12 mouse cellular contexts compared by ENCODE assay signal in genomic region chr2:16365830-16366401, GRCm38 (mm10). TPM values are rescaled to one million over a fixed set of nuclear protein-coding genes. Genes with fewer than 3 reads are reported as not detected.
DNase-seq lines count a peak whose midpoint lies in the region; ATAC-seq and TF ChIP-seq lines count a peak whose summit lies in the region.
"Had no signal": no experiment of that assay in that cellular context is flagged by ENCODE, and none has a peak within 500 bp of the region (broad histone marks: within the 10 kb centered on the region; RNA-seq: fewer than 3 reads in every experiment).

No protein-coding gene starts in this region.

- H3K4me3 ChIP-seq in liver, adult 2 months (ENCODE audit: insufficient read depth, low read depth, low read length), result no peak overlapping the region
- no peak overlapping the region for H3K4me3 ChIP-seq in liver, embryonic 12.5 days
- no peak overlapping the region for H3K4me3 ChIP-seq in hindbrain, embryonic 12.5 days
- H3K4me3 ChIP-seq: forebrain, embryonic 15.5 days; heart, embryonic 15.5 days; limb, embryonic 12.5 days had no signal

- DNase-seq in embryo, embryonic 11 days, result peak; percentile 5
- DNase-seq in embryo, embryonic 10.5 days (ENCODE audit: low spot score), result no peak
- peak; percentile 50 for DNase-seq in liver, adult 2 months (ENCODE audit: extremely low read depth, low read depth, low spot score)
- peak; percentile 16 to 65 for DNase-seq in lung, postnatal 4 days
- no peak for DNase-seq in thymus, adult 18-20 months
- DNase-seq: cerebellum, postnatal 14 days had no signal

- no peak for TF ChIP-seq POLR2A in liver, adult 2 months (IDR thresholded peaks at IDR 0.05; ENCODE audit: extremely low read depth, insufficient read depth, low read length)

- H3K27me3 ChIP-seq in liver, adult 2 months (ENCODE audit: control insufficient read depth, insufficient read depth, low read length), result no peaks in the 10 kb centered on the region
- H3K27me3 ChIP-seq in liver, embryonic 12.5 days (replicated peaks), result no peaks in the 10 kb centered on the region
- no peaks in the 10 kb centered on the region for H3K27me3 ChIP-seq in hindbrain, embryonic 12.5 days
- H3K27me3 ChIP-seq: forebrain, embryonic 15.5 days; heart, embryonic 15.5 days; limb, embryonic 12.5 days had no signal

- H3K27ac ChIP-seq in liver, adult 2 months (replicated peaks; ENCODE audit: insufficient read depth, low read depth, low read length), result no peak overlapping the region
- no peak overlapping the region for H3K27ac ChIP-seq in liver, embryonic 12.5 days
- no peak overlapping the region for H3K27ac ChIP-seq in hindbrain, embryonic 12.5 days
- H3K27ac ChIP-seq: forebrain, embryonic 15.5 days; heart, embryonic 15.5 days; limb, embryonic 12.5 days had no signal

- H3K4me2 ChIP-seq in liver, embryonic 12.5 days, result no peak overlapping the region
- H3K4me2 ChIP-seq in hindbrain, embryonic 12.5 days (replicated peaks), result no peak overlapping the region
- H3K4me2 ChIP-seq: forebrain, embryonic 15.5 days; heart, embryonic 15.5 days; limb, embryonic 12.5 days had no signal

- H3K4me1 ChIP-seq in liver, adult 2 months (ENCODE audit: control insufficient read depth, insufficient read depth, low read length), result no peaks in the 10 kb centered on the region; the same call in 1 of the 2 replicates
- no peaks in the 10 kb centered on the region for H3K4me1 ChIP-seq in liver, embryonic 12.5 days
- H3K4me1 ChIP-seq in hindbrain, embryonic 12.5 days, result 0 out of 2 replicates have a peak, but pooled peaks cover 2% of the 10 kb centered on the region
- H3K4me1 ChIP-seq: forebrain, embryonic 15.5 days; limb, embryonic 12.5 days had no signal

- no peaks in the 10 kb centered on the region for H3K36me3 ChIP-seq in liver, adult 2 months (ENCODE audit: control insufficient read depth, insufficient read depth, low read length)
- no peaks in the 10 kb centered on the region for H3K36me3 ChIP-seq in liver, embryonic 12.5 days
- no peaks in the 10 kb centered on the region for H3K36me3 ChIP-seq in hindbrain, embryonic 12.5 days
- H3K36me3 ChIP-seq: forebrain, embryonic 15.5 days; heart, embryonic 15.5 days; limb, embryonic 12.5 days had no signal

- TF ChIP-seq CTCF in liver, adult 2 months (IDR thresholded peaks at IDR 0.05; ENCODE audit: low read depth, low read length), result no peak

- WGBS in liver, adult 2 months, result 64% methylated on average over 4 of the region's 4 CpGs
- WGBS in liver, embryonic 12.5 days (ENCODE audit: insufficient replicate concordance), result 40% methylated on average over 4 of the region's 4 CpGs
- WGBS in hindbrain, embryonic 12.5 days, result 54% methylated on average over 4 of the region's 4 CpGs

- H3K9me3 ChIP-seq in liver, embryonic 12.5 days (replicated peaks), result no peaks in the 10 kb centered on the region
- H3K9me3 ChIP-seq in hindbrain, embryonic 12.5 days (replicated peaks), result no peaks in the 10 kb centered on the region
- H3K9me3 ChIP-seq: forebrain, embryonic 15.5 days; heart, embryonic 15.5 days; limb, embryonic 12.5 days had no signal

- H3K9ac ChIP-seq in liver, adult 2 months (ENCODE audit: low read depth, low read length), result no peak overlapping the region
- no peak overlapping the region for H3K9ac ChIP-seq in liver, embryonic 12.5 days
- H3K9ac ChIP-seq in hindbrain, embryonic 12.5 days, result no peak overlapping the region
- H3K9ac ChIP-seq: forebrain, embryonic 15.5 days; heart, embryonic 15.5 days; limb, embryonic 12.5 days had no signal

- no peak for ATAC-seq in liver, embryonic 12.5 days
- peak; percentile 36 to 57; a peak in 1 of 4 replicates for ATAC-seq in hematopoietic stem cell, adult 5-6 weeks (replicated peaks in 1 of 2; ENCODE audit: insufficient read depth in 1 of 2, low FRiP score in 2 of 2, low TSS enrichment in 1 of 2, low read depth in 1 of 2, poor library complexity in 2 of 2, severe bottlenecking in 2 of 2)
- ATAC-seq in hindbrain, embryonic 12.5 days (ENCODE audit: low FRiP score), result no peak
- ATAC-seq: forebrain, embryonic 15.5 days had no signal

- H3K79me2 ChIP-seq in liver, adult 2 months (ENCODE audit: control insufficient read depth, insufficient read depth, low read length), result no peaks in the 10 kb centered on the region

RNA-seq across cellular contexts. Expression of gene Plxdc2, which starts 9.8 kb away (rescaled TPM):
- total RNA-seq in liver, adult 2 months (2014; rRNA removed), result 0.54 and 0.55 TPM in 2 replicates
- 0.05 and 0.09 TPM in 2 replicates for polyA plus RNA-seq in liver, adult 2 months (2012; rRNA removed)
- 3.1 and 3.9 TPM in 2 replicates for polyA plus RNA-seq in liver, embryonic 12.5 days (2016; fragmentation: Nextera tagmentation; extraction: Ambion mirVana)
- total RNA-seq in hematopoietic stem cell, adult 5-6 weeks (2017), result 14.7 and 16.4 TPM in 2 replicates
- polyA plus RNA-seq in hindbrain, embryonic 12.5 days (2016; fragmentation: Nextera tagmentation; extraction: Ambion mirVana), result 27.3 and 29.1 TPM in 2 replicates

Comparison
In these comparisons a context has a peak if more than half of its experiments do, and no peak if none do; other contexts are left out.
1. DNase-seq: peak in embryo, embryonic 11 days (single experiment), liver, adult 2 months (single experiment) and lung, postnatal 4 days (2 of 2); none in embryo, embryonic 10.5 days (single experiment) and thymus, adult 18-20 months (0 of 2).
2. ATAC-seq: peak in hematopoietic stem cell, adult 5-6 weeks (2 of 2); none in liver, embryonic 12.5 days (single experiment) and hindbrain, embryonic 12.5 days (single experiment).